Mouse (Mus musculus) left cerebral cortex, postnatal 4 days (tissue): ENCODE measurements around the gene Atpaf1. TPM values are rescaled to one million over a fixed set of nuclear protein-coding genes. Genes with fewer than 3 reads are reported as not detected.
A peak's percentile ranks its signal among the peaks of the same experiment; 100 is the strongest.

Experiments used
- DNase-seq: peaks from one replicate; pipeline ENCODE4 v3.0.0-alpha.2; 2022
- intact Hi-C: fragments of 180-260 bp; cut with DNase I; formaldehyde crosslinking; loops from one replicate; pipeline ENCODE4 v1.15.1; 2025
- total RNA-seq, 2 experiments: library from RNA; stranded (reverse); gene quantifications; 2 replicates each; pipeline ENCODE4 v1.2.3; 2021

Atpaf1 gene
- total RNA-seq, 2 experiments from 2014 or later = 23.4 to 26.3 TPM

- intact Hi-C loops = no loop called here
- DNase-seq = no peak
Observed at GRCm38 (mm10) chr4:115799981-115800380, 15.4 kb downstream of the Atpaf1 start.

GRCm38 (mm10) chr4:115812326-115812725, 27.7 kb downstream of the Atpaf1 start:
- intact Hi-C loops = no loop called here
- no peak for DNase-seq

GRCm38 (mm10) chr4:115815606-115816005, 31.0 kb downstream of the Atpaf1 start:
- intact Hi-C loops = no loop called here
- DNase-seq = no peak

- no peak for DNase-seq
- intact Hi-C loops = no loop called here
Observed at GRCm38 (mm10) chr4:115820199-115820598, 35.6 kb downstream of the Atpaf1 start.

- DNase-seq = no peak
- intact Hi-C loops = no loop called here
Observed at GRCm38 (mm10) chr4:115820944-115821343, 36.3 kb downstream of the Atpaf1 start.

GRCm38 (mm10) chr4:115821431-115821830, 36.8 kb downstream of the Atpaf1 start:
- DNase-seq = no peak
- intact Hi-C loops = no loop called here

GRCm38 (mm10) chr4:115821928-115822327, 37.3 kb downstream of the Atpaf1 start:
- DNase-seq = no peak
- intact Hi-C loops = no loop called here

- intact Hi-C loops = no loop called here
- DNase-seq = no peak
Observed at GRCm38 (mm10) chr4:115824178-115824577, 39.6 kb downstream of the Atpaf1 start.

- no peak for DNase-seq
- intact Hi-C loops = no loop called here
Observed at GRCm38 (mm10) chr4:115825271-115825670, 40.7 kb downstream of the Atpaf1 start.

- intact Hi-C loops = no loop called here
- DNase-seq = no peak
Observed at GRCm38 (mm10) chr4:115827066-115827465, 42.5 kb downstream of the Atpaf1 start.

GRCm38 (mm10) chr4:115827535-115827887, 42.9 kb downstream of the Atpaf1 start:
- intact Hi-C loops = no loop called here
- DNase-seq = no peak

GRCm38 (mm10) chr4:115827888-115828571, 43.4 kb downstream of the Atpaf1 start, which contains the start of gene Mob3c:
TSS of gene Mob3c (plus strand) at chr4:115828092.
- intact Hi-C loops = no loop called here
- peak; percentile 75 for DNase-seq

GRCm38 (mm10) chr4:115828572-115828902, 43.9 kb downstream of the Atpaf1 start:
- DNase-seq = no peak
- intact Hi-C loops = no loop called here

GRCm38 (mm10) chr4:115830491-115830890, 45.9 kb downstream of the Atpaf1 start:
- no peak for DNase-seq
- intact Hi-C loops = no loop called here

GRCm38 (mm10) chr4:115831221-115831620, 46.6 kb downstream of the Atpaf1 start:
- no peak for DNase-seq
- intact Hi-C loops = no loop called here

- intact Hi-C loops = no loop called here
- no peak for DNase-seq
Observed at GRCm38 (mm10) chr4:115832040-115832439, 47.4 kb downstream of the Atpaf1 start.

- peak; percentile 11 for DNase-seq
- intact Hi-C loops = no loop called here
Observed at GRCm38 (mm10) chr4:115835576-115835975, 51.0 kb downstream of the Atpaf1 start.

- DNase-seq = no peak
- intact Hi-C loops = no loop called here
Observed at GRCm38 (mm10) chr4:115838196-115838595, 53.6 kb downstream of the Atpaf1 start.

- intact Hi-C loops = no loop called here
- DNase-seq = peak; percentile 93
Observed at GRCm38 (mm10) chr4:115838696-115839641, 54.4 kb downstream of the Atpaf1 start, which contains the start of gene Mknk1. TSS of gene Mknk1 (plus strand) at chr4:115839198.

GRCm38 (mm10) chr4:115839956-115840355, 55.3 kb downstream of the Atpaf1 start:
- intact Hi-C loops = no loop called here
- no peak for DNase-seq

GRCm38 (mm10) chr4:115840842-115841241, 56.2 kb downstream of the Atpaf1 start:
- intact Hi-C loops = no loop called here
- no peak for DNase-seq

- DNase-seq = no peak
- intact Hi-C loops = no loop called here
Observed at GRCm38 (mm10) chr4:115846656-115847055, 62.0 kb downstream of the Atpaf1 start.
